Mouse (Mus musculus) midbrain, embryonic 16.5 days (tissue): ENCODE results near the gene Rsph10b. TPM values are rescaled to one million over a fixed set of nuclear protein-coding genes. Genes with fewer than 3 reads are reported as not detected.

Experiments
- ATAC-seq: fragments of 200-750 bp; cut with Nextera tagmentation; 2 replicates; pipeline ENCODE4 v1.8.0; 2017; ENCODE audit warnings: moderate TSS enrichment
- H3K27ac ChIP-seq: fragments of 300-500 bp; sonication (generic); 2 replicates; pipeline ENCODE4 v1.5.1; 2014; ENCODE audit warnings: mild to moderate bottlenecking, low read length, mixed read lengths
- H3K27me3 ChIP-seq: fragments of 300-500 bp; sonication (generic); 2 replicates; pipeline ENCODE4 v1.6.1; 2014; ENCODE audit warnings: low read depth, low read length, mixed read lengths; ENCODE audit not compliant: control insufficient read depth, insufficient read depth
- H3K36me3 ChIP-seq: fragments of 300-500 bp; sonication (generic); 2 replicates; pipeline ENCODE4 v1.6.1; 2014; ENCODE audit warnings: mild to moderate bottlenecking, low read length, moderate library complexity, mixed read lengths; ENCODE audit not compliant: control insufficient read depth, insufficient read depth
- H3K4me1 ChIP-seq: fragments of 300-500 bp; sonication (generic); 2 replicates; pipeline ENCODE4 v1.6.1; 2014; ENCODE audit warnings: mild to moderate bottlenecking, low read length, mixed read lengths; ENCODE audit not compliant: control insufficient read depth, insufficient read depth
- H3K4me2 ChIP-seq: fragments of 300-500 bp; sonication (generic); 2 replicates; pipeline ENCODE4 v1.6.1; 2014; ENCODE audit warnings: mild to moderate bottlenecking, low read length, mixed read lengths
- H3K4me3 ChIP-seq: fragments of 300-500 bp; sonication (generic); 2 replicates; pipeline ENCODE4 v1.5.1; 2014; ENCODE audit warnings: low read depth, mild to moderate bottlenecking, low read length, moderate library complexity, mixed read lengths
- H3K9ac ChIP-seq: fragments of 300-500 bp; sonication (generic); 2 replicates; pipeline ENCODE4 v1.6.1; 2014; ENCODE audit warnings: low read depth, low read length, mixed read lengths
- H3K9me3 ChIP-seq: fragments of 300-500 bp; sonication (generic); replicated peaks from 2 replicates; pipeline ENCODE4 v1.6.1; 2014; ENCODE audit warnings: mild to moderate bottlenecking, low read length, mixed read lengths; ENCODE audit not compliant: control insufficient read depth, poor library complexity, severe bottlenecking
- WGBS: fragments of 180-500 bp; shearing (Covaris S2); extraction: QIAGEN DNeasy Blood & Tissue Kit; methylation state at CpG from one replicate; pipeline ENCODE4 v1.1.7; 2014; 5-methylcytosine and 5-hydroxymethylcytosine counted together
- polyA plus RNA-seq: library from polyadenylated mRNA; unstranded; fragments of >200 nt; fragmentation: Nextera tagmentation; extraction: Ambion mirVana; gene quantifications from 2 replicates; pipeline ENCODE4 v1.2.1, GENCODE M21; 2015

Gene Rsph10b
- polyA plus RNA-seq, 1 experiment from 2014 or later: 3.6 TPM

GRCm38 (mm10) chr5:143976726-143977431, 44.0 kb downstream of the Rsph10b start:
- no peak for ATAC-seq
- WGBS: 84% methylated on average over 16 of the region's 16 CpGs
- no peaks in the 10 kb centered on the region for H3K36me3 ChIP-seq

DNA sequence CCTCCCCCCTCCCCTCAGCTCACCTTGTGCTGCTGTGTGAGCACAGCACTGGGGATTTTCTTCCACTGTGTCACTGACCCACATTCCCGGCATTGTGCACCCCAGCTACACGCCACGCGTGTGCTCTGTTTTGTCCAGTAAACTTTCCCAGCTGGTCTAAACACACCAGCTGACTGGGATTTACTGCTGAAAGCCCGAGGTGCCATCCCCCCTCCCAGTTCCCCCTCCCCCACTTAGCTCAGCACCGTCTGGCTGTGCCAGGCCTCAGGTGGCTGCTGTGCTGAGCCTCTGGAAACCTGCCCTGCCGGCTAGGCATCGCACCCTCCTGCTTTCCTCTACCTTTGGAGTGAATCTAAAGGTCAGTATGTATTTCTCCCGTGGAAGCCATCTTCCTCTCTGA, 48.0 kb downstream of the Rsph10b start:
- H3K9ac ChIP-seq: no peak overlapping the region
- H3K4me2 ChIP-seq: no peak overlapping the region
- H3K4me1 ChIP-seq: no peaks in the 10 kb centered on the region
- H3K27ac ChIP-seq: no peak overlapping the region
- WGBS: 16% methylated on average over 9 of the region's 9 CpGs
- H3K4me3 ChIP-seq: no peak overlapping the region
- ATAC-seq: no peak
- no peaks in the 10 kb centered on the region for H3K9me3 ChIP-seq
- H3K27me3 ChIP-seq: no peaks in the 10 kb centered on the region
- H3K36me3 ChIP-seq: peaks cover 7% of the 10 kb centered on the region

More at GRCm38 (mm10) chr5:143976726-143977431, 44.0 kb downstream of the Rsph10b start:
- no peaks in the 10 kb centered on the region for H3K9me3 ChIP-seq
- no peaks in the 10 kb centered on the region for H3K4me1 ChIP-seq
- H3K9ac ChIP-seq: no peak overlapping the region
- no peaks in the 10 kb centered on the region for H3K27me3 ChIP-seq
- no peak overlapping the region for H3K4me3 ChIP-seq
- H3K4me2 ChIP-seq: no peak overlapping the region
- no peak overlapping the region for H3K27ac ChIP-seq

- Histone ChIP-seq H3K4me1 (no peaks in the 10 kb centered on the region), H3K9me3 (no peaks in the 10 kb centered on the region), H3K4me2 (no peak overlapping the region), H3K27ac (no peak overlapping the region), H3K4me3 (no peak overlapping the region), H3K36me3 (peaks cover 7% of the 10 kb centered on the region), H3K9ac (no peak overlapping the region), H3K27me3 (no peaks in the 10 kb centered on the region)
- 85% methylated on average over 2 of the region's 2 CpGs for WGBS
- no peak for ATAC-seq
These were observed 49.5 kb downstream of the Rsph10b start for GRCm38 (mm10) chr5:143982361-143982760.

DNA sequence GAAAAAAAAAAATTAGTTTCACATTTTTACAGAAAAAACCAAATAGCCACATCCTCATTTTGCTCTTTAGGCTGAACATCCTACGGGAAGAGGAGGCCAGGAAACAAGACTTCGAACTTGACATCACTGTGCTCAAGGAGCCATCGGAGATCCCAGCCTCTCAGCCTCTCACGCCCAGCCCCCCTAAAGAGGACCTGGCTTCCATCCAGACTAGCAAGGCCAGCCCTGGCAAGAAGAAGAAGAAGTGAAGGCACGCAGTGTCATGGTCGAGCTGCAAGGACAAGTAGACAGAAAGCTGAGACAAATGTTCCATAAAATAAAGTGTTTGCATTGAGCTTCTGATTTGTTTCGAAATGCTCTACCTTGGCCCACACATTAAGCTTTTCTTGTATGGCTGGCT, 52.5 kb downstream of the Rsph10b start:
- no peaks in the 10 kb centered on the region for H3K27me3 ChIP-seq
- no peaks in the 10 kb centered on the region for H3K4me1 ChIP-seq
- WGBS: 90% methylated on average over 7 of the region's 7 CpGs
- no peak overlapping the region for H3K27ac ChIP-seq
- H3K9ac ChIP-seq: no peak overlapping the region
- H3K4me3 ChIP-seq: no peak overlapping the region
- no peak overlapping the region for H3K4me2 ChIP-seq
- ATAC-seq: no peak
- peaks cover 18% of the 10 kb centered on the region for H3K36me3 ChIP-seq
- no peaks in the 10 kb centered on the region for H3K9me3 ChIP-seq

DNA sequence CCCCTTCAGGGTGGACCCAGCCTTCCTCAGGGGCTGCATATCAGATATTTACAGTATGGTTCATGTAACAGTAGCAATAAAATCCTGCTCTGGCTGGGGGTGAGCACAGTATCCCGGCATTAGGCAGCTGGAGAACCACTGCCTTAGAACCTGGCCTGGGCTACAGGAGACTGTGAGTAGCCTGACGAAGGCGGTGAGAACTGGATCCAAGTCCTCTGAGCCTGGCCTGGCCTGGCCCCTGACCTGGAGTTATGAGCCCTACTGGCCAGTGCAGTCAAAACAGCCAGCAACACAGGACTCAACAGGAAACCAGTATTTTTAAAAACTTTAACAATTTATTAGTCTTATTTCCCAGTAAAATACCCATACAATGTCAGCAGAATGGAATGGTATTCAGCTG, 54.8 kb downstream of the Rsph10b start:
- H3K4me3 ChIP-seq: no peak overlapping the region
- no peak overlapping the region for H3K9ac ChIP-seq
- no peak for ATAC-seq
- H3K36me3 ChIP-seq: peaks cover 26% of the 10 kb centered on the region
- 91% methylated on average over 3 of the region's 3 CpGs for WGBS
- no peaks in the 10 kb centered on the region for H3K27me3 ChIP-seq
- H3K4me2 ChIP-seq: no peak overlapping the region
- no peaks in the 10 kb centered on the region for H3K4me1 ChIP-seq
- no peak overlapping the region for H3K27ac ChIP-seq
- no peaks in the 10 kb centered on the region for H3K9me3 ChIP-seq

- H3K9me3 ChIP-seq: no peaks in the 10 kb centered on the region
- H3K9ac ChIP-seq: no peak overlapping the region
- H3K27me3 ChIP-seq: no peaks in the 10 kb centered on the region
- H3K36me3 ChIP-seq: peaks cover 35% of the 10 kb centered on the region
- no peak overlapping the region for H3K4me2 ChIP-seq
- H3K27ac ChIP-seq: no peak overlapping the region
- no peaks in the 10 kb centered on the region for H3K4me1 ChIP-seq
- ATAC-seq: no peak
- WGBS: 86% methylated on average over 4 of the region's 4 CpGs
- no peak overlapping the region for H3K4me3 ChIP-seq
These were observed 56.2 kb downstream of the Rsph10b start for GRCm38 (mm10) chr5:143989046-143989445.

- Histone ChIP-seq H3K9ac (no peak overlapping the region), H3K4me1 (no peaks in the 10 kb centered on the region), H3K27me3 (no peaks in the 10 kb centered on the region), H3K27ac (no peak overlapping the region), H3K9me3 (no peaks in the 10 kb centered on the region), H3K36me3 (peaks cover 34% of the 10 kb centered on the region), H3K4me2 (no peak overlapping the region), H3K4me3 (no peak overlapping the region)
- 92% methylated on average over 11 of the region's 11 CpGs for WGBS
- no peak for ATAC-seq
These were observed 57.3 kb downstream of the Rsph10b start for GRCm38 (mm10) chr5:143990086-143990485.

DNA sequence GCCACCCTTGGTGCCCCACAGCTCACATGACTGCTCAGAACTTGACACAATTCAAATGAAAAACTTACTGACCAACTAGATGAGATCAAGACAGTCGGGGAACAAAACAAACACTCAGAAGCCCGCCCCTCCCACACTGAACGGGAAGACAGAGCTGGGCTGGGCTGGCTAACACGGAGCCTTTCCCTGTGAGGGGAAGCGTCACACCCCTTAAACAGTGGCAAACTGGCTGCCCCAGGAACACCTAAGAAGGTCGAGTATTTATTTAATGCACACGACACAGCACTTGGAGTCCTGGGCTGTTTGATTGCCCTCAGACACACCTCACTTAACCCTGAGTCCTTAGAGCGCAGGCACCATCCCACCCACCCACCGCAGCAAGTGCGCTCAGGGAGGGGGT, 59.8 kb downstream of the Rsph10b start:
- Histone ChIP-seq H3K4me1 (no peaks in the 10 kb centered on the region), H3K27ac (no peak overlapping the region), H3K4me2 (no peak overlapping the region), H3K9me3 (no peaks in the 10 kb centered on the region), H3K4me3 (no peak overlapping the region), H3K36me3 (peaks cover 38% of the 10 kb centered on the region), H3K27me3 (no peaks in the 10 kb centered on the region), H3K9ac (no peak overlapping the region)
- no peak for ATAC-seq
- 84% methylated on average over 10 of the region's 10 CpGs for WGBS

- 91% methylated on average over 8 of the region's 8 CpGs for WGBS
- H3K36me3 ChIP-seq: peaks cover 42% of the 10 kb centered on the region
These were observed 60.4 kb downstream of the Rsph10b start for GRCm38 (mm10) chr5:143993260-143993659.

More at GRCm38 (mm10) chr5:143993260-143993659, 60.4 kb downstream of the Rsph10b start:
- Histone ChIP-seq H3K27me3 (no peaks in the 10 kb centered on the region), H3K9me3 (no peaks in the 10 kb centered on the region), H3K27ac (no peak overlapping the region), H3K4me3 (no peak overlapping the region), H3K4me1 (no peaks in the 10 kb centered on the region), H3K4me2 (no peak overlapping the region), H3K9ac (no peak overlapping the region)
- no peak for ATAC-seq
